9 mouse cellular contexts compared by ENCODE assay signal in genomic region chr11:3714486-3714885, GRCm38 (mm10).
DNase-seq lines count a peak whose midpoint lies in the region; ATAC-seq and TF ChIP-seq lines count a peak whose summit lies in the region.
"Had no signal": no experiment of that assay in that cellular context is flagged by ENCODE, and none has a peak within 500 bp of the region (broad histone marks: within the 10 kb centered on the region; RNA-seq: fewer than 3 reads in every experiment).

No protein-coding gene starts in this region.

- ATAC-seq in hindbrain, embryonic 16.5 days: no peak
- no peak for ATAC-seq in intestine, postnatal 0 days
- ATAC-seq in monocyte, adult 5-6 weeks (replicated peaks; ENCODE audit: insufficient number of reproducible peaks, low FRiP score, low TSS enrichment, poor library complexity, severe bottlenecking): peak; percentile 58

- H3K4me3 ChIP-seq in hindbrain, embryonic 10.5 days: no peak overlapping the region
- H3K4me3 ChIP-seq in hindbrain, embryonic 16.5 days (ENCODE audit: low read length): no peak overlapping the region
- no peak overlapping the region for H3K4me3 ChIP-seq in bone marrow macrophage, adult 2 months (ENCODE audit: insufficient read depth, low read length)
- no peak overlapping the region for H3K4me3 ChIP-seq in embryonic fibroblast, embryonic 13.5 days (ENCODE audit: insufficient read depth, low read length)
- no peak overlapping the region for H3K4me3 ChIP-seq in intestine, postnatal 0 days (ENCODE audit: low read depth, low read length)
- no peak overlapping the region for H3K4me3 ChIP-seq in testis, adult 2 months (ENCODE audit: control insufficient read depth, low read depth, low read length)
- H3K4me3 ChIP-seq: midbrain, embryonic 12.5 days had no signal

- H3K27me3 ChIP-seq in hindbrain, embryonic 10.5 days (ENCODE audit: insufficient read depth, poor library complexity, severe bottlenecking): no peaks in the 10 kb centered on the region
- no peaks in the 10 kb centered on the region for H3K27me3 ChIP-seq in hindbrain, embryonic 16.5 days (replicated peaks; ENCODE audit: control insufficient read depth, insufficient read depth, low read length)
- H3K27me3 ChIP-seq in intestine, postnatal 0 days (replicated peaks; ENCODE audit: control insufficient read depth, insufficient read depth, low read length): no peaks in the 10 kb centered on the region
- no peaks in the 10 kb centered on the region for H3K27me3 ChIP-seq in testis, adult 2 months (ENCODE audit: control insufficient read depth, insufficient read depth, low read length)
- H3K27me3 ChIP-seq: midbrain, embryonic 12.5 days had no signal

- 0 out of 2 replicates have a peak, but pooled peaks cover 2% of the 10 kb centered on the region for H3K9me3 ChIP-seq in hindbrain, embryonic 10.5 days
- no peaks in the 10 kb centered on the region for H3K9me3 ChIP-seq in hindbrain, embryonic 16.5 days (ENCODE audit: control insufficient read depth, low read length)
- no peaks in the 10 kb centered on the region for H3K9me3 ChIP-seq in intestine, postnatal 0 days (ENCODE audit: control insufficient read depth)
- H3K9me3 ChIP-seq: midbrain, embryonic 12.5 days had no signal

- no peak overlapping the region for H3K4me2 ChIP-seq in hindbrain, embryonic 16.5 days (ENCODE audit: low read length)
- no peak overlapping the region for H3K4me2 ChIP-seq in intestine, postnatal 0 days (replicated peaks; ENCODE audit: low read depth)
- H3K4me2 ChIP-seq: midbrain, embryonic 12.5 days had no signal

- no peak overlapping the region for H3K9ac ChIP-seq in hindbrain, embryonic 16.5 days (ENCODE audit: low read depth, low read length)
- H3K9ac ChIP-seq in intestine, postnatal 0 days (ENCODE audit: low read depth, low read length): no peak overlapping the region
- H3K9ac ChIP-seq: midbrain, embryonic 12.5 days had no signal

- intact Hi-C loops in left cerebral cortex, postnatal 36 days (cut with DNase I): loop anchor here (1.0 to 10.0 kb wide), 2 partner anchors 72 to 200 kb away; partner anchors contain the start of gene Slc35e4

- no peaks in the 10 kb centered on the region for H3K36me3 ChIP-seq in hindbrain, embryonic 10.5 days
- H3K36me3 ChIP-seq in hindbrain, embryonic 16.5 days (ENCODE audit: control insufficient read depth, insufficient read depth, low read length): peaks cover 15% of the 10 kb centered on the region
- no peaks in the 10 kb centered on the region for H3K36me3 ChIP-seq in intestine, postnatal 0 days (ENCODE audit: control insufficient read depth, insufficient read depth)
- no peaks in the 10 kb centered on the region for H3K36me3 ChIP-seq in testis, adult 2 months (ENCODE audit: control insufficient read depth, insufficient read depth, low read length)
- H3K36me3 ChIP-seq: midbrain, embryonic 12.5 days had no signal

- TF ChIP-seq POLR2A in bone marrow macrophage, adult 2 months (IDR thresholded peaks at IDR 0.05; ENCODE audit: borderline replicate concordance, low read depth, low read length): no peak
- TF ChIP-seq POLR2A in embryonic fibroblast, embryonic 13.5 days (IDR thresholded peaks at IDR 0.05; ENCODE audit: low read depth, low read length): no peak
- no peak for TF ChIP-seq POLR2A in testis, adult 2 months (IDR thresholded peaks at IDR 0.05; ENCODE audit: control insufficient read depth, low read depth, low read length)

- H3K4me1 ChIP-seq in hindbrain, embryonic 10.5 days (replicated peaks): peaks cover 3% of the 10 kb centered on the region; the same call in 1 of the 2 replicates
- no peaks in the 10 kb centered on the region for H3K4me1 ChIP-seq in hindbrain, embryonic 16.5 days (ENCODE audit: control insufficient read depth, insufficient read depth, low read depth, low read length)
- no peaks in the 10 kb centered on the region for H3K4me1 ChIP-seq in bone marrow macrophage, adult 2 months (ENCODE audit: control insufficient read depth, insufficient read depth, low read length)
- H3K4me1 ChIP-seq in embryonic fibroblast, embryonic 13.5 days (ENCODE audit: control insufficient read depth, insufficient read depth, low read length): no peaks in the 10 kb centered on the region
- no peaks in the 10 kb centered on the region for H3K4me1 ChIP-seq in intestine, postnatal 0 days (replicated peaks; ENCODE audit: control insufficient read depth, insufficient read depth, low read length)
- no peaks in the 10 kb centered on the region; the same call in 1 of the 2 replicates for H3K4me1 ChIP-seq in testis, adult 2 months (ENCODE audit: control insufficient read depth, insufficient read depth, low read length)
- H3K4me1 ChIP-seq: midbrain, embryonic 12.5 days had no signal

- peak; percentile 56; the same call in 1 of the 2 replicates for TF ChIP-seq CTCF in bone marrow macrophage, adult 2 months (IDR thresholded peaks at IDR 0.05; ENCODE audit: low read depth, low read length)
- peak; percentile 90; the same call in 1 of the 2 replicates for TF ChIP-seq CTCF in embryonic fibroblast, embryonic 13.5 days (IDR thresholded peaks at IDR 0.05; ENCODE audit: borderline replicate concordance, insufficient read depth, low read length)
- peak; percentile 85 for TF ChIP-seq CTCF in intestine, postnatal 0 days (IDR thresholded peaks at IDR 0.05; ENCODE audit: low read depth)
- TF ChIP-seq CTCF in testis, adult 2 months (IDR thresholded peaks at IDR 0.05; ENCODE audit: control insufficient read depth, insufficient read depth, insufficient replicate concordance, low read depth, low read length): peak; percentile 81; the same call in 1 of the 2 replicates

- 38% methylated on average over 15 of the region's 15 CpGs for WGBS in hindbrain, embryonic 10.5 days
- 38% methylated on average over 15 of the region's 15 CpGs for WGBS in hindbrain, embryonic 16.5 days
- 31% methylated on average over 15 of the region's 15 CpGs for WGBS in intestine, postnatal 0 days

- peak; percentile 64 for DNase-seq in hindbrain, embryonic 10.5 days (ENCODE audit: low spot score)
- DNase-seq in left cerebral cortex, postnatal 36 days (ENCODE audit: low spot score in 2 of 2): peak; percentile 71 to 73

- H3K27ac ChIP-seq in hindbrain, embryonic 10.5 days: no peak overlapping the region
- H3K27ac ChIP-seq in hindbrain, embryonic 16.5 days (ENCODE audit: low read depth, low read length): no peak overlapping the region
- H3K27ac ChIP-seq in bone marrow macrophage, adult 2 months (ENCODE audit: insufficient read depth, low read depth, low read length): no peak overlapping the region
- no peak overlapping the region for H3K27ac ChIP-seq in embryonic fibroblast, embryonic 13.5 days (ENCODE audit: insufficient read depth, low read length)
- no peak overlapping the region for H3K27ac ChIP-seq in intestine, postnatal 0 days (ENCODE audit: low read depth, low read length)
- no peak overlapping the region for H3K27ac ChIP-seq in testis, adult 2 months (ENCODE audit: control insufficient read depth, insufficient read depth, low read depth, low read length)
- H3K27ac ChIP-seq: midbrain, embryonic 12.5 days had no signal
